Mouse (Mus musculus): ENCODE results near the gene Rbpj. TPM values are rescaled to one million over a fixed set of nuclear protein-coding genes. Genes with fewer than 3 reads are reported as not detected.

Gene Rbpj
- polyA plus RNA-seq, 1 experiment = 22.1 TPM

DNA sequence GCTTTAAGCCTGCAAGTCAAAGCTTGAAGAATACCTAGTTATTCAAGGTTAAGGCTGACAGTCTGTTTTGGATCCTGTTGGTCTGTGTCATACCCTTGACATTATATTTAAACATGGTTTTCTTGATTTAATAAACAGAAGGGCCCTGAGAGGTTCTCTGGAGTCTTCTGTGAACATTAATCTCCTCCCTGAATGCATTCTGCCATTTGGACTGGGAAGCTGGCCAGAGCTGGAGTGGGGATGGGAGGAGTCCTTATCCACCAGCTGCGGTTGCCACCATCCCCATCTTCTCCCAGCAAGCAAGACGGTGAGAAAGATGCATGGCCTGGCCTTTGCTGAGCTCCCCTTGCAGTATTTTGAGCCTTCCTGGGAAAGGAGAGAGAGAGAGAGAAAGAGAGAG, 220.4 kb downstream of the Rbpj start:
- Histone ChIP-seq H3K4me3 (ENCODE audit: insufficient read depth, low read length) (no peak overlapping the region), H3K4me1 (ENCODE audit: control insufficient read depth, insufficient read depth, low read length) (no peaks in the 10 kb centered on the region), H3K27ac (ENCODE audit: insufficient read depth, low read length) (no peak overlapping the region)
- TF ChIP-seq POLR2A (IDR thresholded peaks at IDR 0.05; ENCODE audit: extremely low read depth, insufficient read depth, low read length) (no peak), CTCF (IDR thresholded peaks at IDR 0.05; ENCODE audit: extremely low read depth, insufficient read depth, low read length) (no peak)

DNA sequence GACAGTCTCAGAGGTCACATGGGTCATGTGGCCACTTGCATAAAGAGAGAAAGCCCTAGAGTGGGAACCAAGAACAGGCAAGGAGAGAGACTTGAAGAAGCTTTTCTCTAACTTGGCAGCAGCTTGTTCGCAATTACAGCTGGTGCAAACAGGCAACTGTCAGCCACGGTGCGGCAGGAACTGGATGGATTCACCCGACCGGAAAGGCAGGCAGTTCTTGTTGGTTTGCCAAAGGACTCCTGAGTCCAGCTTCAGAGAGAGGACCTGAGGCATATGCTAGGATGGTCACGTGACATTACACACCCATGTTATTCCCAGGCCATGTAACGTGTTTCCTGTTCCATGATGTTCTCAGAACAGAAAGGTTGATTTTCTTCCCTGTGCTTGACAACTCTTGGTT, 222.4 kb downstream of the Rbpj start:
- Histone ChIP-seq H3K4me3 (ENCODE audit: insufficient read depth, low read length) (no peak overlapping the region), H3K4me1 (ENCODE audit: control insufficient read depth, insufficient read depth, low read length) (no peaks in the 10 kb centered on the region), H3K27ac (ENCODE audit: insufficient read depth, low read length) (no peak overlapping the region)
- no peak for TF ChIP-seq POLR2A (IDR thresholded peaks at IDR 0.05; ENCODE audit: extremely low read depth, insufficient read depth, low read length)
- TF ChIP-seq CTCF (IDR thresholded peaks at IDR 0.05; ENCODE audit: extremely low read depth, insufficient read depth, low read length) = no peak

DNA sequence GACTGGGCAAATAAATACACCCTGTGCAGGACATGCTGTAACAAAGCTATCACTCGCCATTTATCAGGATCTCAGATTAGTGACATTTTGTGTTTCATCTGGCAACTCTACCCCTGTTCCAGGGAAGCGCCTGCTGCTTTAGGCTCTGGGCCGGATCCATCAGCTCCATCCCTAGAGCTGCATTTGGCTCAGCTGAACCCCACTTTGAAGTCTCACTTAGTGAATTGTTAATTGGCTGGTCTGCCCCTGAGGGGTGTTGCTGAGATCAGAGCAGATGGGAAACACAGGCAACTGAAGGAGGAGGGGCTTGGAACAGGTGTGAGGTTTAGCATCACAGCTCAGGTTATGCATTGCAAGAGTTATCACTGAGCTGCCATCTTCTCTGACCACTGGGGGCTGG, 225.6 kb downstream of the Rbpj start:
- H3K27ac ChIP-seq (ENCODE audit: insufficient read depth, low read length) = no peak overlapping the region
- H3K4me3 ChIP-seq (ENCODE audit: insufficient read depth, low read length) = no peak overlapping the region
- TF ChIP-seq CTCF (IDR thresholded peaks at IDR 0.05; ENCODE audit: extremely low read depth, insufficient read depth, low read length) (no peak), POLR2A (IDR thresholded peaks at IDR 0.05; ENCODE audit: extremely low read depth, insufficient read depth, low read length) (no peak)
- H3K4me1 ChIP-seq (ENCODE audit: control insufficient read depth, insufficient read depth, low read length) = no peaks in the 10 kb centered on the region

DNA sequence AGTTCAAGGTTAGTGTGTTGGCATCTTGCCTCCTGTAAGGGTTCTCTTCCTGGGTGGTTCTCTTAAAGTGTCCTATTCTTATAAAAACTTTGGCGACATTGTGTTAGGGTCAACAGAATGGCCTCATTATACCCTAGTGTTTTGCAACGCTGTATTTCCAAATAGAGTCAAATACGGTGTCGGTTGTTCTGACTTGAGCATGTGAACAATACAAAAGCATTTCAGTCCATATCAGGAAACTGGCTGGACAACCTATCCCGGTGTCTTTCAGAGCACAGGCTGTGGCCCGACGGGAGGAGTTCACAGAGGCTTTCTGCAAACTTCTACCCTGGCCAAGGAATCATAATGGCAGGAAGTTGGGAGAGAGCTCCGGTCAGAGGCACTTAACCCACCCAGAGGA, 226.1 kb downstream of the Rbpj start:
- Histone ChIP-seq H3K4me1 (ENCODE audit: control insufficient read depth, insufficient read depth, low read length) (no peaks in the 10 kb centered on the region), H3K27ac (ENCODE audit: insufficient read depth, low read length) (no peak overlapping the region), H3K4me3 (ENCODE audit: insufficient read depth, low read length) (no peak overlapping the region)
- TF ChIP-seq CTCF (IDR thresholded peaks at IDR 0.05; ENCODE audit: extremely low read depth, insufficient read depth, low read length) = no peak
- no peak for TF ChIP-seq POLR2A (IDR thresholded peaks at IDR 0.05; ENCODE audit: extremely low read depth, insufficient read depth, low read length)

DNA sequence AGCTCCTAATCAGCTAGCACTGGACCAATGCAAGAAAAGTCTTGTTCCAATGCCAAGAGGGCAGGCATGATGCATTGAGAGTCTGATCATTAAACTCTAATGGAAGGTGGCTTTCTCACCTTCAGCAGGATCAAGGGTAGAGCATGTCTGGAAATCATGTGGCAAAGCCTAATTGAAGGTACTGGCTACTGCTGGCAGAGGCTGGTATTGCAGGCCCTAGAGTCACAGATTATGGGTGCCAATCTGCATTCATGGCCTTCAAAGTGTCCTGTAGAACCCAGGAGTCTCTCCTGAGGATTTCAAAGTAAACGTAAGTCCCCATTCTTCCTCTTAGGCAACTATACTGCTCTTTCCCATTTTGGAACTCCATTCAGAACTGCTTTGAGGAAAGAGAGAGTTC, 226.7 kb downstream of the Rbpj start:
- TF ChIP-seq CTCF (IDR thresholded peaks at IDR 0.05; ENCODE audit: extremely low read depth, insufficient read depth, low read length) (no peak), POLR2A (IDR thresholded peaks at IDR 0.05; ENCODE audit: extremely low read depth, insufficient read depth, low read length) (no peak)
- no peak overlapping the region for H3K4me3 ChIP-seq (ENCODE audit: insufficient read depth, low read length)
- no peaks in the 10 kb centered on the region for H3K4me1 ChIP-seq (ENCODE audit: control insufficient read depth, insufficient read depth, low read length)
- no peak overlapping the region for H3K27ac ChIP-seq (ENCODE audit: insufficient read depth, low read length)

DNA sequence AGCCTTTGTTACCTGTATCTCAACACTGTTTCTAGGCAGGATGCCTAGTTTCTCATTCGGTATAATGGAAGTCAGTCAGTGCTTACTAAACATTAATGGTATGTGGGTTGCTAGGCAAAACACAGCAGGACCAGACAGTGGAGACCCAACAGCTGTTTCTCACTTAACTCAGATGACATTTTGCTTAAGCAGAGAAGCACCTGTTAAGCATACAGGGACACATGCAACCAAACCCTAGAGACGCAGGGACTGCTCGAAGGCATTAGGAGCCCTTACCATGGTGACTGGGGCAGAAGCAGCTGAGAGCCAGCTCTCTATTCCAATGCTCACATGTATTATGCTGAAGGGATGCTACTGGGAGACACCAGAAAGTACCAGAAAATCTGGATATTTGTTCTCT, 230.7 kb downstream of the Rbpj start:
- Histone ChIP-seq H3K4me3 (ENCODE audit: insufficient read depth, low read length) (no peak overlapping the region), H3K4me1 (ENCODE audit: control insufficient read depth, insufficient read depth, low read length) (no peaks in the 10 kb centered on the region), H3K27ac (ENCODE audit: insufficient read depth, low read length) (no peak overlapping the region)
- TF ChIP-seq POLR2A (IDR thresholded peaks at IDR 0.05; ENCODE audit: extremely low read depth, insufficient read depth, low read length) = no peak
- no peak for TF ChIP-seq CTCF (IDR thresholded peaks at IDR 0.05; ENCODE audit: extremely low read depth, insufficient read depth, low read length)

DNA sequence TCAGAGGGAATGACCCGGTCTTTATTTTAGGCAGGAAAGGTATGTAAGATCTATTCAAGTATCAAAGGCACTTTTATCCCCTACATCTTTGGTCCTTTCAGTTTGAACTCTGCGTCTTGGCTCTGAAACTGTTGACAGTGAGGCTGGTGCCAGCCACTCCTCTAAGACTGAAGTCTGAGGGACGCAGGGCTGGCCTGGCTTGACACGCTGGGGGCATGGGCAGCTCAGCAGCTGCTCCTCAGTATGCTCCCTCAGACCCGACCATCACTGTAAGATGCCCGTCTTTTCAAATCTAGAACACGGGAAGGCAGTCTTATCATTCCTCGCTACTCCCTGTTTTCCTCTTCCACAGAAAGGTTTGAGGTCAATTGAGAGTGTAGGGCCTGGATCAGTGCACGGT, 231.8 kb downstream of the Rbpj start:
- Histone ChIP-seq H3K4me3 (ENCODE audit: insufficient read depth, low read length) (no peak overlapping the region), H3K4me1 (ENCODE audit: control insufficient read depth, insufficient read depth, low read length) (no peaks in the 10 kb centered on the region), H3K27ac (ENCODE audit: insufficient read depth, low read length) (no peak overlapping the region)
- TF ChIP-seq POLR2A (IDR thresholded peaks at IDR 0.05; ENCODE audit: extremely low read depth, insufficient read depth, low read length) = no peak
- TF ChIP-seq CTCF (IDR thresholded peaks at IDR 0.05; ENCODE audit: extremely low read depth, insufficient read depth, low read length) = no peak

DNA sequence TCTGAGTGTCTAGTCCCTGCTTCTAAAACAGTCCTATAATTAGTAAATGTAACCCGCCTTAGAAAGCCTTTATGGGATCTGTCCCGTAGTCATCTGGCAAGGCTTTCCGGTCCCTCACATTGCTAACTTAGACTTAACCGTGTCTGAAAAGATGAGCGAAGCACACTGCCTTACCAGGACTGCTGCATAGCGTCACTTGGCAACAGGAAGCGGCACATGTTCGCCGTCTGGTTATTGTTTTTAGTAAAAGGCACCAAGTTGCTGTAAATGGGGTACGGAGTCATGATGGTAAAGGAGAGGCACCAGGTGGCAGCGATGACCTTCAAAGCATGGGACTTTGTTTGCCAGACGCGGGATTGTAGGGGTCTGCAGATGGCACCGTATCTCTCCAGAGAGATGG, 236.7 kb downstream of the Rbpj start:
- Histone ChIP-seq H3K4me1 (ENCODE audit: control insufficient read depth, insufficient read depth, low read length) (no peaks in the 10 kb centered on the region), H3K4me3 (ENCODE audit: insufficient read depth, low read length) (no peak overlapping the region), H3K27ac (ENCODE audit: insufficient read depth, low read length) (no peak overlapping the region)
- TF ChIP-seq CTCF (IDR thresholded peaks at IDR 0.05; ENCODE audit: extremely low read depth, insufficient read depth, low read length) = no peak
- TF ChIP-seq POLR2A (IDR thresholded peaks at IDR 0.05; ENCODE audit: extremely low read depth, insufficient read depth, low read length) = no peak

Other genes starting within 250 kb of the Rbpj start
- 61.1 and 82.2 TPM in 2 replicates for gene Smim20, start 199.1 kb upstream of the Rbpj start, polyA plus RNA-seq (2012; rRNA removed)
- gene Cckar, start 241.6 kb downstream of the Rbpj start, polyA plus RNA-seq (2012; rRNA removed) = 0.04 TPM in 1 of 2 replicates, not detected in the other